Mouse (Mus musculus): ENCODE measurements around the gene Nwd2.

- TF ChIP-seq CTCF (IDR thresholded peaks at IDR 0.05; ENCODE audit: extremely low read depth, insufficient read length, insufficient replicate concordance, low read depth, low read length) = no peak
- no peak for TF ChIP-seq POLR2A (IDR thresholded peaks at IDR 0.05; ENCODE audit: low read depth, low read length)
Observed at GRCm38 (mm10) chr5:63648187-63648586, 715 bp upstream of the Nwd2 start.
